Mouse (Mus musculus) urinary bladder, postnatal 4 days (tissue): ENCODE data around the gene Itih2.
A peak's percentile ranks its signal among the peaks of the same experiment; 100 is the strongest.

Experiments
- DNase-seq, 2 experiments: peaks; one replicate each; pipeline ENCODE4 v3.0.0; 2021 to 2022; ENCODE audit warnings: low spot score in 2 of 2

Itih2 gene

GRCm38 (mm10) chr2:10131296-10131695, at the start of gene Itih2:
TSS of gene Itih2 (minus strand) at chr2:10131396.
- no peak for DNase-seq

- no peak for DNase-seq
Measured at GRCm38 (mm10) chr2:10169991-10170390, 38.8 kb upstream of the Itih2 start.

DNA sequence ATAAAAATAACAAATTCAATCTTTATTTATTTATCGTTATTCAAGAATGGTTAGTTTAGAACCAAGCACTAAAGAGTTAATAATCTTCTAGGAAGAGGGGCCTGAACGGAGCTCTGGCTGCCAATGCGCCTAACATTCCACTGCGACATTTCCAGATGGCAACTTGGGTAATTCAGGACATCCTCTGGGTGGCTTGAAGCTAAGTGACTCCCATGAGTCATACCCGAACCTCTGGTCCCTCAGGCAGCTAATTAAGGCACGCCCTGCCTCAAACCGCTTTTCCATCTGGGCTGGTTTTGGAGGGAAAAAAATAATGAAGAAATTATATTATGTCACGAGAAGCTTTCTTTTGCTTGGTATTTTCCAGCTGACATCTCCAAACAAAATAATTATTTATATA, 36.8 kb upstream of the Itih2 start:
- no peak for DNase-seq

DNA sequence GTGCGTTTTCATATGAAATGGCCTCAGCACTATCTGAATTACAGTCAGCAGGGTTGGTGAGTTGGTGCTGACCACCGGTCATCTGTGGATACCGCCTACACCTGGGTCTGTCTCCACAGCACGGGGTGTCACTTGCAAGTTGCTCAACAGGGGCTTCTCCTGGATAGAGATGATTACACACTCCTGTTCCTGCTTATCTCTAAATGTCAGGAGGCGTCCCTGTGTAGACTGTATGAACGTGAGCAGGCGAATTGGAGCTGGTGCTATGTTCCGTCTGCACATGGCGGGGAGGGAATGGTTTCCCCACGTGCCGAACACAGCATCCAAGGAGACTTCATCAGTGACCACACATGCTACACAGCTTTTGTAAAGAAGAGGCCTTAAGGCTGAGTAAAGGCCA, 36.1 kb upstream of the Itih2 start:
- DNase-seq, result no peak

DNA sequence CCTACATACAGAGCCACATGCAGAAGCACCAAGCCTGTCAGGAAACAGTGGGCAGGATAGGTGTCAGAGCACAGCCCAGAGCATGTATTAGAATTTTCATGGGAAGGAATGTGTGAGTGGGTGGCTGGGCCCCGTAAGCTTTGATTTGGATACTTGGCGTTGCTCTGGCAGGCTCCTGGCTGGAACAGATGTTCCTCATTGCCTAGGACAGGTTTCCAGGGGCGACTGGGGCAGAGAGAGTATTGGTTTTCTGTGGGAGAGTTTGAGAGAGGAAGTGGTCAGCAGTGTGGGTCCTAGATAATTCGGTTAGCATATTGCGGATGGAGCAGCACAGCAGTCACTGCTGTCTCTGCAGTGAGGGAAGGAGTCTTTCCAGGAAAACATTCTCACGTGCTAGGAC, 35.4 kb upstream of the Itih2 start:
- DNase-seq, result no peak

DNA sequence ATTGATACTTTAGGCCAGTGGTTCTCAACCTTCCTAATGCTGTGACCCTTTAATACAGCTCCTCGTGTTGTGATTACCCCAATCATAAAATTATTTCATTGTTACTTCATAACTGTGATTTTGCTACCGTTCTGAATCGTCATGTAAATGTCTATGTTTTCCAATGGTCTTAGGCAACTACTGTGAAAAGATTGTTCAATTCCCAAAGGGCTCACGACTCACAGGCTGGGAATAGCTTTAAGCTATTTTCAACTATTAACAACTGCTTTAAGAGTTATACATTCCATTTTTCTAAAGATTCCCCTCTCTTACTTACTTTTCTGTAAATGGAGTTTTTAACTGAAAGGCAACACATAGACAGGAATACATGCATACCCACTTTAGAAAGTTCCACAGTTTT, 30.8 kb upstream of the Itih2 start:
- DNase-seq, result no peak

DNA sequence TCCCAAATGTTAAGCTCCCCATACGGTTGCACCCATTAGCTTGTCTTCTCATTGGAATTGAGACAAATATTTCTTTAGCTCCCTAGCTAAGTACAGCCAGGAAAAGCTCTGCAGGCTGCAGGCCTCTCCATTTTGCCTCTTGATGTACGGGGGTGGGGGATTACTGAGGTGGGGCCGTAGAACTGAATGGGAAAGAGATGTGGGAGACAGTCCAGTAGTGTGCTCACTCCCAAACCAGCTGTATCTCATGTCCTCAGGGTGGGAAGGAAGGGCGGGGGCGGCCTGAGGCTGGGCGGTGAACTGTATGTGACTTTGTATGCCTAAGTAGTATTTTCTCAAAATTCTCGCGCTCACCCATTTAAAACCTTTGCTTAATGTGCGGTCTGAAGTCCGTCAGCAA, 26.0 kb upstream of the Itih2 start:
- DNase-seq, result peak in 1 of 2 experiments; percentile 48

DNA sequence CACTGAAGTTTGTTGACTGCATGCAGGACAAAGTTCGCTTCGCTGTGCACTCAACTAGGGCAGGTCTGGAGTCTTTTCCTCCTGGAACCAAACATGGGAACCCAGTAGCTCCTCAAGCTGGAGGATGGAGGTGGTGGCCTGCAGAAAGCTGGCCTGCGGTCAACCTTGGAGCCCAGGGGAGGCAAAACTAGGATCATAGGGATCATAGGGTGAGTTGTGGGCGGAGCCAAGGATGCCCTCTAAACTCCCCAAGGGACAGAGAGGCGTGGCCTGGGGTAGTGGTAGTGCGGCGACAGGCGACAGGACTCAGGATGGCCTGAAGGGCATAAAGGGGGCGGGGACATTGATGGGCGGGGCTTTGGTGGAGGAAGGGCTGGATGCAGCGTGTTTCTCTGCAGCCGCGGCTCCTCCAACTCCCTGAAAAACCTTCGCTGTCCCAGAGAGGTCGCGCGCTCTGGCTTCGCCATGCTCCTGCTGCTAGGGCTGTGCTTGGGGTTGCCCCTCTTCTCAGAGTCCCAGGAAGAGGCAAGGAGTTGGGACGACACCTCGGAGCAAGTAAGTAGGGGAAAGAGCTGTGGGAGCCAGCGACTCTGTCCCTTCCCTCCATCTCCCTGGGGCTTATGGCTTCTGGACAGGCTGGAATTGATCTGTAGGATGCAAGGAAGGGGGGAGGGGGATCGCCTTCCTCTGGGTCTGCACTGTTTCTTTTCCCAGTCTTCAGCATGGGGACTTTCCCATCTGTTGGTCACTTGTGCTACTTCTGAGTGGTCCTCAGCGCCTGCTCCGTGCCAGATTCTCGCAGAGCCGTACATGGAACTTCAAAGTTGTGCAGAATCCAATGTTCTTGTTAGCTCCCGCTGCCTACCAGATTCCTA, 22.2 kb upstream of the Itih2 start, which contains the start of gene Itih5:
Gene Itih5, plus strand, starts transcription at position 371 of the 875 bp plus-strand sequence.
- peak in 1 of 2 experiments; percentile 52 for DNase-seq

GRCm38 (mm10) chr2:10152590-10152989, 21.4 kb upstream of the Itih2 start:
- DNase-seq, result no peak

DNA sequence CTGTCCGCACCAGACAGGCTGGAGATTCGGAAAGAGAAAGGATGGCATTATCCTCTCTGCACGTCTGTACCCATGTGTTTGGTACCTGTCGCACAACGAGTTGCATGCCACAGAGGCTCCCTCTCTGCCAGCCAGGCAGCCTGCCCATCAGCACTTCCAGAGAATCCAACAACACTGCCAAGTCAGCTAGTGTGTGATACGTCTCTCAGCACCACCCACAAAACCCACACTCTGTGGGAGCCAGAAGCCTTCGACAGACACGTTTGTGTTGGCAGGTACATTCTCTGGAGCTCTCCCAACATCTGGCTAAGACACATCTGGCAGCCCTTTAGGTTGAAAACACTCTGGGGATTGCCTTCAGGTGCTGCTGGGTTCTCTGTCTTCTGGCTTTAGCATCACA, 16.0 kb upstream of the Itih2 start:
- DNase-seq, result no peak

DNA sequence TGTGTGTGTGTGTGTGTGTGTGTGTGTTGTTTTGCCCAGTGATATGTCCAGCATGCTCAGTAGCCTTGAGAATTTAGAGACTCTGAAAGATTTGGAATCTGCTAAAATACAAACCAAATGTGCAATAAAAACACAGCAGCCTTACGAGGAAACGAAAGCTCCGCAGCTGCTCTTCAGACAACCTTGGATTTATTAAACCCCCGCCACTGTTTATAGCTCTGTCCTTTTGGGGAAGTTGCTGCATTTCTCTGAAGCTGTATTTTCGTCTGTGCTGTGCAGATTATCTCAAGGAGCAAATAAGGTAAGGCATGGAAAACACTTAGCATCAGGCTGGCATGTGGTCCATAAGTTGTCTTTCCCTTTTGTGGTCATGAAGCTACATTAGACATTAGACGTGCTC, 14.3 kb upstream of the Itih2 start:
- no peak for DNase-seq

GRCm38 (mm10) chr2:10142472-10143454, 11.6 kb upstream of the Itih2 start:
- peak in 1 of 2 experiments; percentile 54 for DNase-seq

- no peak for DNase-seq
Measured at GRCm38 (mm10) chr2:10140456-10140855, 9.3 kb upstream of the Itih2 start.

DNA sequence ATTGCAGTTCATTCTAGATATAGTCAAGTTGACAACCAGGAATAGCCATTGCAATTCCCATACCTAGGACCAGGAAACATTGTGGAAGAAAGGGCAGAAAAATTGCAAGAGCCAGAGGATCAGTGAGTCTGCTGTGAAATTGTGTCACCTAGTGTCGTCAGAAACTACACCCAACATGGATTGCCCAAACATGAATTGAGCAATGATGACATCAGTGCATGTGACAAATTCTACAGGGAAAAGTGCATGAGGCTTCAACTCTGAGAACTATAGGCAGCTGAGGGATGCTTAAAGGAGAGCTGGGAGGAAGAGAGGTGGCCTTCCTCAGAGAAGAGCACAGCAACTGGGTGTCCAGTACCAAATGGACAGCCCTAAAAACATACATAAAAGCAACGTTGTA, 6.1 kb upstream of the Itih2 start:
- no peak for DNase-seq

DNA sequence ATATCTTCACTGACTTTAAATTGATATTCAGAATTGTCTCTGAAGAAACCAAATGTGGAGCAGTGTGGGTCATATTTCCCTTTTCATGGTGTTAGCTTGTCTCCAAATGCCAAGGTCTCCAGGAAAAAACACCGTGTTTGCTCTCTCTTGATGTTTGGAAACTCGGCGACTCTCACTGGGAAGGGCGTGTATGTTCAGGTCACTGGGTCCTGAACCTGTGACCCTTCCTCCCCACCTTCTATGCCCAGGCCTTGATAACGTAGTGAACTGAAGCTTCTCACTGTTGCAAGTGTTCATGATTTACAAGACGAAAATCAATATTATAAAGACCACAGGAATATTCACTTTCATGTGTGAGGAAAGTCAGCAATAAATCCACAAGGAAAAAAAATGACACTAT, 2.7 kb upstream of the Itih2 start:
- DNase-seq, result no peak

GRCm38 (mm10) chr2:10132128-10132527, 932 bp upstream of the Itih2 start:
- no peak for DNase-seq

DNA sequence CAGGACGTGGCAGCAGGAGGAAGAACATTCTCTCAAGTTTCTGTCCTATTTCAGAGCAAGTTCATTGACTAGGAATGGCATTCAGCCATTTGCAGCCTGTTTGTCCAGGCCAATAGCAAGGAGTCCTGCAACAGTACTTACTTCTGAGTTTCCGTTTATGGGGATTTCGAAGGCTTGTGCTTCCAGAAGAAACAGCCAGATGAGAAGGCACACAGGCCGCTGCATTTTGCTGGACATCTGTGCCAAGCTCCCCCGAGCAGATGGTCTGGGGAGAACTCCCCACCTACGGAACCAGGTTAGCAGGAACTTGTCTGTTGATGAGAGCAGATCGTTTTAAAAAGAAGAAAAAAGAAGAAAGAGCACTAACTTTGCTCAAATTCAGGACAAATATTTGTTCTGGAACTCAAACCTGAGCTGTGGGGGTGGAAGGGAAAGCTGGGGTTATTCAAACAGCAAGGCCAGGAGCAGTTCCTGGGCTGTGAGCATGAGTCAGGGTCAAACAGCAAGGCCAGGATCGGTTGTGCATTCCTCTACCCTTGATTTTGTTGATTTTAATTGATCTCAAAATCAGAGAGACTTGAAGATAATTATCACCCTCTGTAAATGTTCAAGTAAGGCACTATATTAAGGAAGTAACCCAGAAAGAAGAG, 730 bp downstream of the Itih2 start:
- no peak for DNase-seq

GRCm38 (mm10) chr2:10128571-10128970, 2.6 kb downstream of the Itih2 start:
- no peak for DNase-seq

- DNase-seq, result no peak
Measured at GRCm38 (mm10) chr2:10127471-10127870, 3.7 kb downstream of the Itih2 start.

DNA sequence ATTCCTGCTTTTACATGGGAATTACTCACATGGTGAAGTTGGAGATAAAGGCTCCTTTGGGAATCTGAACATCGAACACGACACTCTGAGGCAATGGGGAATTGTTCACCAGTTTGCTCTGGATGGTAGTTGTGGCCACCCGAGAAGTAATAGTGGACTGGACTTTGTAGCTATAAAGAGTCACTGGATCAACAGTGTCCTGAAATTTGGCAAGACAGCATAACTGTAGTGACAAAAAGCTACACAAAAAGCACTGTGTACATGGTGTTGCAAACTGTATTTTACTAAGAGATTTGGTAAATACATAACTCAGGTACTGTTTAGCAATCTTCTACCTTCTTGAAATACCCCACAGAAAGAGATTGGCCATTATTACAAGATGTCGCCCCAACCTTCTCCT, 5.1 kb downstream of the Itih2 start:
- no peak for DNase-seq

DNA sequence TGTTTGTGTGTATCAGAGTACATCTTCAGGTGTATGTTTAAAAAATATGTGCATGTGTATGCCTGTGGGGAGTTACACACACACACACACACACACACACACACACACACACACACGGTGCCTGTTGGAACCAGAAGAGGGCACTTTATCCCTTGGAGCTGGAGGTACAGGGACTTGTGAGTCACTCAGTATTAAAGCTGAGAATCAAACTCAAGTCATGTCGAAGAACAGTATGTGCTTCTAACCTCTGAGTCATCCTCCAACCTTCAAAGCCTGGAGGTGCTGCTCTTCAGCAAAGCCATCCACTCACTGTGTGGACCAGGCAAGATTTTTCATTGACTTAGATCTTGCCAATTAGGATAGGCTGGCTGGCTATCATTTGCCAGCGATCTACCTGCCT, 9.4 kb downstream of the Itih2 start:
- no peak for DNase-seq

GRCm38 (mm10) chr2:10119276-10119675, 11.9 kb downstream of the Itih2 start:
- no peak for DNase-seq
